Mouse (Mus musculus): ENCODE measurements around the gene Ints4. TPM values are rescaled to one million over a fixed set of nuclear protein-coding genes. Genes with fewer than 3 reads are reported as not detected.

Ints4 gene
- polyA plus RNA-seq, 1 experiment, result 20.0 TPM

- H3K27ac ChIP-seq (replicated peaks; ENCODE audit: low read depth, low read length), result no peak overlapping the region
- peaks cover 2% of the 10 kb centered on the region; the same call in 1 of the 2 replicates for H3K4me1 ChIP-seq (ENCODE audit: control insufficient read depth, insufficient read depth, insufficient read length, low read length)
- no peak overlapping the region for H3K4me3 ChIP-seq (ENCODE audit: insufficient read depth, low read depth, low read length)
Measured at GRCm38 (mm10) chr7:97483378-97483777, 2.6 kb downstream of the Ints4 start.

DNA sequence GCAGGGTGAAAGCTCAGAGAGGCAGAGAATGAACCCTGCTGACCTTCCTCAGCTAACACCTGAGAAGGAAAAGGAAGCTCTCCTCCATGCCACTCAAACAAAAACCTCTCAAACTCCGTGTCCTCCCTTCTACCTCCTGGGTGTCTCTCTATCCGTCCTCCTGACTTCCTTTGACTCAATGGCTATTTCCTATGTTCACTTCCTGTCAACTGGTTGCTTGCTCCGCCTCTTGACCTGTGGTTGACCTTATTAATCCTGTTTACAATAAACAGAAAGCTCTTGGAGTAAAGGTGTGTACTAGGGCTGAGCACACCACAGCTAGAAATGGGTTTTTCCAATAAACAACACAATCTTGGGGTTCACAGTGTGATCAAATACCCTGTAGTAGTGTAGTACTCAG is 10.4 kb downstream of the Ints4 start:
- H3K27ac ChIP-seq (replicated peaks; ENCODE audit: low read depth, low read length), result peak overlapping the region; percentile 31
- no peak overlapping the region for H3K4me3 ChIP-seq (ENCODE audit: insufficient read depth, low read depth, low read length)
- no peaks in the 10 kb centered on the region for H3K4me1 ChIP-seq (ENCODE audit: control insufficient read depth, insufficient read depth, insufficient read length, low read length)

DNA sequence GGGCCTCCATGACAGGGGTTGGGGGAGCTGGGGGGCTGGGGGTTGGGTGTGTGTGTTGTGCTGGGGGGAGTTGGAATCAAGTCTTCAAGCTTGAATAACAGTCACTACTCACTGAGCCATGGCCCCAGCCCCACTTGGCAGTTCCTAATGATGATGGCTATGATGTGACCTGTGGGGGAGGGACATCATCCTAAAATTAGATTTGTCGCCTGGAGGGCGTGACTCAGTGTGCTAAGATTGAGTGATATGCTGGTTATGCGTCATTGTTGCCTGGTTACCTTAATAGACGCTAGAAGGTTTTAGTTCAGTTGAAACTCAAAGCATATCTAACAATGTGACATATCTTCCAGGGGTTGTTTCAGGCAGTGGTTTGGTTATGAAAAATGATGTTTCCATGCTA is 11.7 kb downstream of the Ints4 start:
- H3K4me1 ChIP-seq (ENCODE audit: control insufficient read depth, insufficient read depth, insufficient read length, low read length), result no peaks in the 10 kb centered on the region
- H3K4me3 ChIP-seq (ENCODE audit: insufficient read depth, low read depth, low read length), result no peak overlapping the region
- 0 out of 2 replicates have a peak overlapping the region, but pooled peaks have one; percentile 54 for H3K27ac ChIP-seq (replicated peaks; ENCODE audit: low read depth, low read length)

- Histone ChIP-seq H3K27ac (replicated peaks; ENCODE audit: low read depth, low read length) (no peak overlapping the region), H3K4me1 (ENCODE audit: control insufficient read depth, insufficient read depth, insufficient read length, low read length) (no peaks in the 10 kb centered on the region), H3K4me3 (ENCODE audit: insufficient read depth, low read depth, low read length) (no peak overlapping the region)
Measured at GRCm38 (mm10) chr7:97495052-97495451, 14.3 kb downstream of the Ints4 start.

DNA sequence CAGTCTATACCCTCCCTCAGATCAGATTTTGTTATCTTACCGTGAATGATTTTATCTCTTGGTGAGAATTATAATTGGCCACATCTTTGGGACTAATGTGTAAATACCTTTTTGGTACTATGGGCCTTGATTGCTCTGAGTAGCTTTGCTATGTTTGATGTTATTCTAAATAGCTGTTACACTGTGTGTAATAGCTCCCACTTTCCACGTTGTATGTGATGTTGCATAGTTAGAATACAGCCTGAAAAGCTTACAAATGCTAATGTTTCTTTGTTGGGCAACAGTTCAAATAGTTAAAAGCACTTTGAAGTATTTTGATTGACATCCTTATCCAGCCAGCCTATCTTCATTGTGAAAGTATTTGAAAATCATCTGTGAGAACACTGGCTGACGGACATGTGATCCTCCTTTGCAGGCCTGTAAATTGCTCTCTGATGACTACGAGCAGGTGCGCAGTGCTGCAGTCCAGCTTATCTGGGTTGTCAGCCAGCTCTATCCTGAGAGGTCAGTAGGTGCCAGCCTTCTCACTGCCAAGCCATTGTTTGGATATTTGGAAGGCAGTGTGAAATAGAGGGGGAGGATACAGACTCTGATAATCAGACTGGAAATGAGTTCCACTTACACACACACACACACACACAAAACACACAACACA is 19.9 kb downstream of the Ints4 start:
- no peak overlapping the region for H3K27ac ChIP-seq (replicated peaks; ENCODE audit: low read depth, low read length)
- no peaks in the 10 kb centered on the region for H3K4me1 ChIP-seq (ENCODE audit: control insufficient read depth, insufficient read depth, insufficient read length, low read length)
- no peak overlapping the region for H3K4me3 ChIP-seq (ENCODE audit: insufficient read depth, low read depth, low read length)

DNA sequence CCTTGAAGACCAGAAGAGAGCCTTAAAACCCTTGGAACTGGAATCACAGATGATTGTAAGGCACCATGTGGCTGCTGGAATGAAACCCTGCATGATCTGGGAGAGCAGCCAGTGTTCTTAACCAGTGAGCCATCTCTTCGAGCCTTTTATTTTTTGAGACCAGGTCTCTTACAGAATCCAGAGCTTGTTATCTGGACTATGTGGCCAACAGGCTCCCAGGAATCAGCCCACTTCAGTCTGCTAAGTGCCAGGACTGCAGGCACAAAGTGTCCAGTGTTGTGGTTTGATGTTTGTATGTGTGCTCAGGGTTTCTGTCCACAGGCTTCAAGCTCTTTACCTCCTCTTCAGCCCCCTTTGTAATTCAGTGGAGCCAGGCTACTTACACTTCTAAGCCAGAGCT is 34.0 kb downstream of the Ints4 start:
- Histone ChIP-seq H3K4me1 (ENCODE audit: control insufficient read depth, insufficient read depth, insufficient read length, low read length) (no peaks in the 10 kb centered on the region), H3K4me3 (ENCODE audit: insufficient read depth, low read depth, low read length) (no peak overlapping the region), H3K27ac (replicated peaks; ENCODE audit: low read depth, low read length) (no peak overlapping the region)

DNA sequence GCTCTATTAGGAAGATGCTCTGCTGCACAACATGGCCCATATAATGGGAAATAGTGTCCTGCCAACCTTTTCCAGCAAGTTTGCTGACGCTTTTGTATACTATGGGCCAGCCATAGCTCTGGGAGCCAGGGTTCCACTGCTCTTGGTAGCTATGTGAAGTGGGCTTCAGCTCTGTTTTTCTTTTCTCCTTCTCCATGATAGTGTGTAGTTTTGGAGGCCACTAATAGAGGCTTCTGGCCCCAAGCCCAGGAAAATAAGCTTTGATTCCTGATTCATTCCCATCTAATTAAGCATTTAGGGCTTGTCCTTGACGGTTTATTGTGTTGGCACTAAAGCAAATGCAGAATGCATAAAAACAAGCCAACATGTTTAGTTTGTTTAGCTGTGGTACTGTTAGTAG is 39.2 kb downstream of the Ints4 start:
- Histone ChIP-seq H3K4me1 (ENCODE audit: control insufficient read depth, insufficient read depth, insufficient read length, low read length) (no peaks in the 10 kb centered on the region; the same call in 1 of the 2 replicates), H3K4me3 (ENCODE audit: insufficient read depth, low read depth, low read length) (no peak overlapping the region), H3K27ac (replicated peaks; ENCODE audit: low read depth, low read length) (no peak overlapping the region)

DNA sequence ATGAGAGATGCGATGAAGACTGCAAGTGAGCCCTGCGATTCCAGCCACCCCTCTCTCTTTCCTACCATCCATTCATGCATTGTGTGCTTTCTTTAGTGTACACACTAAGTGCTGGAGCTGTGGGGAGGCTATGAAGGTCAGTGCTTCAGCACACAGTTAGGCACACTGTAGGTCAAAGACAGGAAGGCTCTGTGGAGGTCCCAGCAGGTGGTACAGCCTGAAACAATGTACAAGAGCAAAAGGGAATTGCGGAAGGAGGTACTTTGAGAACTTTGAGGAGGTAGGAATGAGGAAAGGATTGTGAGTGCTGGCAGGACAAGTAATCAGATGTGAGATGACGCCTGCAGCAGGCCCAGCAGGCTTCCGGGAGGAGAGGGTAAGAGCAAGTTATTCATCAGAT is 54.8 kb downstream of the Ints4 start:
- no peaks in the 10 kb centered on the region for H3K4me1 ChIP-seq (ENCODE audit: control insufficient read depth, insufficient read depth, insufficient read length, low read length)
- no peak overlapping the region for H3K27ac ChIP-seq (replicated peaks; ENCODE audit: low read depth, low read length)

DNA sequence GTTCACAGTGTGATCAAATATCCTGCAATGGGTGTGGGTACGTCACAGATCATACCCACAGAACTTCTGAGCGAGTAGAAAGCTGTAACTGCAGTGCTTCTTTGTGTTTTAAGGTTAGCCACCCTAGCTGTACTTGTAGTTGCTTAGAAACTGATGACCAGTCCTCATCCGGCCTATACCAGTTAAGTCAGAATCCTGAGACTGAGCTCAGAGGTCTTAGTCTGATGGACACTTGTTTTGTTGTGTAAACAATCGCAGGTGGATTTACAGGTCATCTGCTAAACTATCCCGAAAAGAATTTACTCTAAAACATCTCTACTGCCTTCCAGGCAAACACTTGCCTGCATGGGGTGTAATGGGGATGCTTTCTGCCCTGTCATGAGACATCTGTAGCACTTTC is 55.8 kb downstream of the Ints4 start:
- Histone ChIP-seq H3K4me1 (ENCODE audit: control insufficient read depth, insufficient read depth, insufficient read length, low read length) (no peaks in the 10 kb centered on the region), H3K27ac (replicated peaks; ENCODE audit: low read depth, low read length) (no peak overlapping the region)

More for the DNA sequence above, 54.8 kb downstream of the Ints4 start:
- H3K4me3 ChIP-seq (ENCODE audit: insufficient read depth, low read depth, low read length), result no peak overlapping the region

DNA sequence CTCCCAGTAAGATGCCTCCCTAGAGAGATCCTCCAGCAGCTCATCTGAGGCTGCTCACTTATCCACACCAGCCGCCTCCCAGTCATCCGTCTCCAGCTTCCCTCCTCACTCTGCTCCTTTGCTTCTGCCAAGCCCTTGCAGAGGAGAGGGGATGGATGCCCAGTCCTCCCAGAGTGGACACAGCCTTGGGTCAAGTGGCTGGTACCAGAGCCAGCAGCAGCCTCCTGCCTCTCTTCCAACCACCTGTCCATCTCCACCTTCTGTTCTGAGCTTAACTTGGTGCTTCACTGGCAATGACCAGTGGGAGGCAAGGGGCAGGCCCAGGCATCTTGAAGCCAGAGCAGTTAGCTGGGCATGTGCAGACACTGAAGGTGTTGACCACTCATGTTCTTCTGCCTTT is 65.7 kb downstream of the Ints4 start:
- H3K4me1 ChIP-seq (ENCODE audit: control insufficient read depth, insufficient read depth, insufficient read length, low read length), result no peaks in the 10 kb centered on the region
- no peak overlapping the region for H3K27ac ChIP-seq (replicated peaks; ENCODE audit: low read depth, low read length)

More for the DNA sequence above, 55.8 kb downstream of the Ints4 start:
- H3K4me3 ChIP-seq (ENCODE audit: insufficient read depth, low read depth, low read length), result no peak overlapping the region

GRCm38 (mm10) chr7:97549301-97549700 is 68.5 kb downstream of the Ints4 start:
- H3K27ac ChIP-seq (replicated peaks; ENCODE audit: low read depth, low read length), result no peak overlapping the region
- no peak overlapping the region for H3K4me3 ChIP-seq (ENCODE audit: insufficient read depth, low read depth, low read length)
- no peaks in the 10 kb centered on the region for H3K4me1 ChIP-seq (ENCODE audit: control insufficient read depth, insufficient read depth, insufficient read length, low read length)

More for the DNA sequence above, 65.7 kb downstream of the Ints4 start:
- no peak overlapping the region for H3K4me3 ChIP-seq (ENCODE audit: insufficient read depth, low read depth, low read length)

DNA sequence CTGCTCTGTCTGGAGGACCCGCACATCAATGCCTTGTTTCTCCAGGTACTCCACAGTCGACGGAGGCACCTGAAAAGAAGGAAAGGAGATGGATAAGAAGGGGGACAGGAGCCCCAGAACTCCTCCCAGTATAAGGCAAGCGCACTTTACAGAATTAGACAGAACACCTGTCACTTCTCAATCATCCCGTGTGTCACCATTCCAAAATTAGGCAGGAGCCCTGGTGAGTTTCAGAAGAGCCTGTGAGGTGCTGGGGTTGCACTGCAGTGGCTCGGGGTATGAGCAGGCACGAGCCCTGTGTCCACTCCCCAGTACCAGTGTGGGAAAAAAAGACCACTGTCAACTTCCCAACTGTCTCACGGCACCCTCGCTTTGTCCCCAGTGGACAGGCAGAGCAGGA is 69.9 kb downstream of the Ints4 start:
- no peak overlapping the region for H3K4me3 ChIP-seq (ENCODE audit: insufficient read depth, low read depth, low read length)
- no peaks in the 10 kb centered on the region for H3K4me1 ChIP-seq (ENCODE audit: control insufficient read depth, insufficient read depth, insufficient read length, low read length)
- H3K27ac ChIP-seq (replicated peaks; ENCODE audit: low read depth, low read length), result no peak overlapping the region

DNA sequence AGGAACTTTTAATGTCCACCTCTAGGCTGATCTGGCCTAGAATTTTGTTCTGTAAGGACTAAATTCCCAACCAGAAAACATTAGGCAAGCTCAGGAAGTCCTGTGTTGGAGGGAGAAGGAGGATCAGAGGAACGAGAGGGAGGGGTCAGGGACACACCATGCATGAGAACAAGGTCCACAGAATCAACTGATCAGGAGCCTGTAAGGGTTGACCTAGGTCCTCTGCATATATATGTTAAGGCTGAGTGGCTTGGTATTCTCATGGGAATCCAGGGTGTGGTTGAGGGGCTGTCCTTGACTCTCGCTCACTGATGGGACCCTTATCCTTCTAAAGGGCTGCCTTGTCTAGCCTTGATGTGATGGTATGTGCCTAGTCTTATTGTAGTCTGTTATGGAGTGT is 82.8 kb downstream of the Ints4 start:
- Histone ChIP-seq H3K27ac (replicated peaks; ENCODE audit: low read depth, low read length) (no peak overlapping the region), H3K4me3 (ENCODE audit: insufficient read depth, low read depth, low read length) (no peak overlapping the region), H3K4me1 (ENCODE audit: control insufficient read depth, insufficient read depth, insufficient read length, low read length) (no peaks in the 10 kb centered on the region)

- Histone ChIP-seq H3K4me3 (ENCODE audit: insufficient read depth, low read depth, low read length) (no peak overlapping the region), H3K4me1 (ENCODE audit: control insufficient read depth, insufficient read depth, insufficient read length, low read length) (no peaks in the 10 kb centered on the region), H3K27ac (replicated peaks; ENCODE audit: low read depth, low read length) (no peak overlapping the region)
Measured at GRCm38 (mm10) chr7:97569372-97569771, 88.6 kb downstream of the Ints4 start.

DNA sequence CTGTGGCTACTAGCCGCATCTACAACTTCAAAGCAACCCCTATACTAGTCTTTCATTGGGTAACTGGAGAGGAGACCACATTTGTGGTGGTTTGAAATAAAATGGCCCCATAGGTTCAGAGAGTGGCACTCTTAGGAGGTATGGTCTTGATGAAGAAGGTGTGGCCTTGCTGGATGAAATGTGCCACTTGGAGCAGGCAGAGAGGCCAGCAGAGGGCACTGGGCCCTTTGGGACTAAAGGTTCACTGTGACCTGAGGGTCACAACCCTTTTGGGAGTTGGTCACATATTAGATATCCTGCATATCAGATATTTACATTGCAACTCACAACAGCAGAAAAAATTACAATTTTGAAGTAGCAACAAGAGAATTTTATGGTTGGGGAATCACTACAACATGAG is 89.6 kb downstream of the Ints4 start:
- H3K4me3 ChIP-seq (ENCODE audit: insufficient read depth, low read depth, low read length), result no peak overlapping the region
- no peak overlapping the region for H3K27ac ChIP-seq (replicated peaks; ENCODE audit: low read depth, low read length)
- H3K4me1 ChIP-seq (ENCODE audit: control insufficient read depth, insufficient read depth, insufficient read length, low read length), result no peaks in the 10 kb centered on the region

DNA sequence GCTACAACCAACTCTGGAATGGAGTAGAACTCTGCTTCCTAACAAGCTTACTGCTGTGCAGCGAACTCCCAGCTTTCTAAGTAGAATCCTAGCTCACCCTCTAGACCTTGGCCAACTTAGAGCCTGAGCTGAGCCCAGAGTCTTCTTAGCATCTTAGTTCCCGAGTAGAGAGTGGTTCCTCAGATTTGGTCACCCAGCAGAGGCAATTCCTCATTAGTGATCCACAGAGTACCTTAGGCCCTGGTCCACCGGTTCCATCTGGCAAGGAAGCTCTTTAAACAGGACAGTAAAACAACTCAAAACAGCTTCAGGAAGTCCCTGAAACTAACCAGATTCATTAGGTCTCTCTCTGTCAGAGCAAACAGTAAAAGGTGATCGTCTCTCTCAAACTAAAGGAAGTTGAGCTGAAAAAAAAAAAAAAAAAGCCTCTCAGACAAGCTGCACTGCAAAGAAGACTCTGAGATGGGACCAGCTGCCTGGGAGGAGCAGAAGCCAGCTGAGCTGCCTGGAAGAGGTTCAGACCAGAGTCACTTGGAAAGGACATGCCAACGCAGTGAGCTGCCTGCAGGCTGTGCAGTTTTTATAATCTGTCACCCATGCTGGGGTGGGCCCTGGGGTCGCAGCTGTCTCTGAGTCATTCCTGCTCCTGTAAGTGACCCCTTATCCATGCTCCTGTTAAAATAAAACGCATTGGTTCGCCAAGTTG is 97.8 kb downstream of the Ints4 start:
- H3K4me1 ChIP-seq (ENCODE audit: control insufficient read depth, insufficient read depth, insufficient read length, low read length), result no peaks in the 10 kb centered on the region
- H3K4me3 ChIP-seq (ENCODE audit: insufficient read depth, low read depth, low read length), result peak overlapping the region; percentile 78
- H3K27ac ChIP-seq (replicated peaks; ENCODE audit: low read depth, low read length), result no peak overlapping the region

All from brown adipose tissue, adult 24 weeks (tissue).